Mouse (Mus musculus): ENCODE results near the gene Gramd1c.

GRCm38 (mm10) chr16:44017707-44018106 is 45.4 kb downstream of the Gramd1c start:
- TF ChIP-seq EP300 (IDR thresholded peaks at IDR 0.05; ENCODE audit: low read depth): no peak
- no peak for TF ChIP-seq CTCF (IDR thresholded peaks at IDR 0.05; ENCODE audit: low read depth)

All from liver, embryonic 14.5 days (tissue).